Mouse (Mus musculus): ENCODE results near the gene Cypt12. TPM values are rescaled to one million over a fixed set of nuclear protein-coding genes. Genes with fewer than 3 reads are reported as not detected.

The Cypt12 gene
- not detected in 2 replicates for polyA plus RNA-seq (2015; fragmentation: Nextera tagmentation; extraction: Ambion mirVana)

- no peak for DNase-seq (ENCODE audit: low spot score)
These were observed at the start of gene Cypt12 for GRCm38 (mm10) chr3:17948299-17948698. Gene Cypt12, plus strand, starts transcription at chr3:17948410.

GRCm38 (mm10) chr3:17913796-17914195 is 34.4 kb upstream of the Cypt12 start:
- DNase-seq (ENCODE audit: low spot score), result no peak

- DNase-seq (ENCODE audit: low spot score), result no peak
These were observed 8.0 kb upstream of the Cypt12 start for GRCm38 (mm10) chr3:17940206-17940605.

Data from thymus, postnatal 0 days (tissue).